Mouse (Mus musculus): Measurements from ENCODE around the gene Cog5.

The Cog5 gene

DNA sequence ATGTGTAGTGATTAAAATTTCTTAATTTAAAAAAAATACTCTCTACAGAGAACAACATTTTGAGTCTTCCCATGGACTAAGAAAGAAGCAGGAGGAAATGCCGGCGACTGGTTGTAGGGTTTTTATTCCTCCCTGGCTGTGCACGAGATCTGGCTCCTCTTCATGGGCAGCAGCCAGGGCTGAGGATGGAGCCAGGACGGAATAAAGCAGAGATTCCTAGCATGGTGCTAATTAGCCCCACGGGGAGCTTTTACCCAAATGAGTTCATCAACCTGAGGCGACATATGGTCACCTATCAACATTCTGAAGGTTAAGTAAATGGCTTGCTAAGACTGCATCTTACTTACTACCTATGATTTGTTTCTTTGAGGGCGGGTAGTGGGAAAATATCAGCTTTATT, 328.6 kb downstream of the Cog5 start:
- no peak for DNase-seq (ENCODE audit: low spot score in 2 of 2)

GRCm38 (mm10) chr12:31983769-31984168, 329.1 kb downstream of the Cog5 start:
- DNase-seq (ENCODE audit: low spot score in 2 of 2), result no peak

- DNase-seq (ENCODE audit: low spot score in 2 of 2), result no peak
Observed at GRCm38 (mm10) chr12:31984206-31984605, 329.5 kb downstream of the Cog5 start.

GRCm38 (mm10) chr12:31984664-31985063, 330.0 kb downstream of the Cog5 start:
- no peak for DNase-seq (ENCODE audit: low spot score in 2 of 2)

DNA sequence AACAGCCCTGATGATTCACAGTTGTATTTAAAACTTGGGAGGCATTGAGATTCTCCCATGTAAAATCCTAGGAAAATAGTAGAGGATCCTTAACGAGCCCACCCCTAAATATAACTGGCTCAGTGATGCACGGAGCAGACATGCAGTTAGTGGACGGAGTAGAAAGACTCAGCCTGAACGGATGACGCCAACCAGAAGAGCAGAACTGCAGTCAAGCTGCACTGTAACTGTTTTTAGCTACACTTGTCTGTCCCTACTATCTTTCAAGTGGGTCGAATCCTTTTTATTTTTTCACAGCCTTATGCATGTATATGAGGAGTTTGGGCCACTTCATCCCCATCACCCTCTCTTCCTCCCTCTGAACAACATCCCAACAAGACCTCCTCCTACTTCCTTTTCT, 331.1 kb downstream of the Cog5 start:
- DNase-seq (ENCODE audit: low spot score in 2 of 2), result no peak

DNA sequence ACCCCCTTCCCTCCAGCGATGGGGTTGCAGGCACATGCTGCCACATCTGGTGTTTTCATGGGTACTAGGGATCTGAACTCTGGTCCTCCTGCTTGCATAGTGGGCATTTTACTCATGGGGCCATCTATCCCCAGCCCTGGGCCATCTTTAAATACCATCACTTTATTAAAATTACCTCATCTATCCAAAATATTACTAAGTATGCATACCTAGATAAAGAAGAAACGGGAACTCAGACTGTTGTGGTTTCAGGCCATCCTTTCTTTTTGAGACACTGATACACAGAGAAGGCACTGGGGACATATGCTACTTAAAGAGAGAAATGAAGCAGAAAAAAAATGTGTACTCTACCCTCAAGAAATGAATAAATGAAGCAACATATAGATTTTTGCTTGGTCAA, 331.8 kb downstream of the Cog5 start:
- DNase-seq (ENCODE audit: low spot score in 2 of 2), result no peak

Data from frontal cortex, postnatal 25 days (tissue).